Mouse (Mus musculus) hindbrain, embryonic 14.5 days (tissue): ENCODE data around the gene Tmem98. TPM values are rescaled to one million over a fixed set of nuclear protein-coding genes. Genes with fewer than 3 reads are reported as not detected.

Experiments used
- ATAC-seq: fragments of 200-750 bp; cut with Nextera tagmentation; 2 replicates; pipeline ENCODE4 v1.8.0; 2017; ENCODE audit warnings: moderate number of reproducible peaks, mild to moderate bottlenecking, moderate TSS enrichment, moderate library complexity; ENCODE audit not compliant: low FRiP score
- DNase-seq: peaks from one replicate; pipeline ENCODE4 v3.0.0-alpha.2; 2015; ENCODE audit warnings: low spot score
- H3K27ac ChIP-seq: fragments of 300-500 bp; sonication (generic); 2 replicates; pipeline ENCODE4 v1.5.1; 2014; ENCODE audit warnings: mild to moderate bottlenecking, moderate library complexity
- H3K27me3 ChIP-seq: fragments of 300-500 bp; sonication (generic); 2 replicates; pipeline ENCODE4 v1.6.1; 2014; ENCODE audit warnings: mild to moderate bottlenecking, low read length, mixed read lengths; ENCODE audit not compliant: control insufficient read depth, insufficient read depth
- H3K36me3 ChIP-seq: fragments of 300-500 bp; sonication (generic); replicated peaks from 2 replicates; pipeline ENCODE4 v1.6.1; 2014; ENCODE audit not compliant: control insufficient read depth, insufficient read depth
- H3K4me1 ChIP-seq: fragments of 300-500 bp; sonication (generic); replicated peaks from 2 replicates; pipeline ENCODE4 v1.6.1; 2014; ENCODE audit warnings: antibody characterized with exemption, low read length, mixed read lengths; ENCODE audit not compliant: control insufficient read depth, insufficient read depth
- H3K4me2 ChIP-seq: fragments of 300-500 bp; sonication (generic); replicated peaks from 2 replicates; pipeline ENCODE4 v1.6.1; 2014; ENCODE audit warnings: mild to moderate bottlenecking, moderate library complexity
- H3K4me3 ChIP-seq: fragments of 300-500 bp; sonication (generic); replicated peaks from 2 replicates; pipeline ENCODE4 v1.5.1; 2014; ENCODE audit warnings: mild to moderate bottlenecking, low read length
- H3K9ac ChIP-seq: fragments of 300-500 bp; sonication (generic); 2 replicates; pipeline ENCODE4 v1.6.1; 2014
- H3K9me3 ChIP-seq: fragments of 300-500 bp; sonication (generic); 2 replicates; pipeline ENCODE4 v1.6.1; 2016; ENCODE audit warnings: low read length; ENCODE audit not compliant: control insufficient read depth
- WGBS: fragments of 180-500 bp; shearing (Covaris S2); extraction: QIAGEN DNeasy Blood & Tissue Kit; methylation state at CpG from one replicate; pipeline ENCODE4 v1.1.7; 2014; 5-methylcytosine and 5-hydroxymethylcytosine counted together
- polyA plus RNA-seq: library from polyadenylated mRNA; unstranded; fragments of >200 nt; fragmentation: Nextera tagmentation; extraction: Ambion mirVana; gene quantifications from 2 replicates; pipeline ENCODE4 v1.2.1, GENCODE M21; 2014

Gene Tmem98
- polyA plus RNA-seq, 1 experiment from 2014 or later = 21.9 TPM

- Histone ChIP-seq H3K27me3 (no peaks in the 10 kb centered on the region), H3K4me2 (no peak overlapping the region), H3K9me3 (no peaks in the 10 kb centered on the region), H3K36me3 (no peaks in the 10 kb centered on the region), H3K4me1 (no peaks in the 10 kb centered on the region; the same call in 1 of the 2 replicates), H3K27ac (no peak overlapping the region), H3K4me3 (no peak overlapping the region), H3K9ac (no peak overlapping the region)
- ATAC-seq (no peak), DNase-seq (no peak)
- 89% methylated on average over 2 of the region's 2 CpGs for WGBS
Measured at GRCm38 (mm10) chr11:80856827-80857226, 46.9 kb downstream of the Tmem98 start.

GRCm38 (mm10) chr11:80858065-80858464, 48.1 kb downstream of the Tmem98 start, which contains the start of gene Spaca3:
Gene Spaca3, plus strand, starts transcription at chr11:80858365.
- DNase-seq (no peak), ATAC-seq (no peak)
- no peaks in the 10 kb centered on the region for H3K36me3 ChIP-seq
- no peak within 1 kb of the TSS for H3K9ac ChIP-seq
- no peak within 1 kb of the TSS for H3K4me2 ChIP-seq
- no peaks in the 10 kb centered on the region for H3K9me3 ChIP-seq
- WGBS = 72% methylated on average over 10 of the region's 10 CpGs
- no peaks in the 10 kb centered on the region; the same call in 1 of the 2 replicates for H3K4me1 ChIP-seq
- H3K27me3 ChIP-seq = no peaks in the 10 kb centered on the region
- no peak within 1 kb of the TSS for H3K27ac ChIP-seq
- no peak within 1 kb of the TSS for H3K4me3 ChIP-seq

GRCm38 (mm10) chr11:80862941-80863340, 53.0 kb downstream of the Tmem98 start:
- no peaks in the 10 kb centered on the region for H3K9me3 ChIP-seq
- H3K27me3 ChIP-seq = no peaks in the 10 kb centered on the region
- no peak overlapping the region for H3K4me3 ChIP-seq
- no peaks in the 10 kb centered on the region for H3K36me3 ChIP-seq
- no peak for DNase-seq
- no peaks in the 10 kb centered on the region for H3K4me1 ChIP-seq
- no peak overlapping the region for H3K9ac ChIP-seq
- no peak overlapping the region for H3K27ac ChIP-seq
- ATAC-seq = no peak
- WGBS = 95% methylated on average over 7 of the region's 7 CpGs
- H3K4me2 ChIP-seq = no peak overlapping the region

- Histone ChIP-seq H3K9me3 (no peaks in the 10 kb centered on the region), H3K9ac (no peak overlapping the region), H3K4me3 (no peak overlapping the region), H3K4me2 (no peak overlapping the region), H3K27me3 (no peaks in the 10 kb centered on the region), H3K4me1 (no peaks in the 10 kb centered on the region), H3K27ac (no peak overlapping the region), H3K36me3 (no peaks in the 10 kb centered on the region)
- ATAC-seq = no peak
- DNase-seq = no peak
- WGBS = 94% methylated on average over 1 of the region's 1 CpGs
Measured at GRCm38 (mm10) chr11:80868039-80868438, 58.1 kb downstream of the Tmem98 start.

Other genes starting within 250 kb of the Tmem98 start
- gene Myo1d, start 30.1 kb upstream of the Tmem98 start, polyA plus RNA-seq = 2.9 TPM in 2 replicates
- gene Spaca3, start 48.2 kb downstream of the Tmem98 start, polyA plus RNA-seq = not detected in 2 replicates